Mouse (Mus musculus): ENCODE measurements around the gene Gla. TPM values are rescaled to one million over a fixed set of nuclear protein-coding genes. Genes with fewer than 3 reads are reported as not detected.

The Gla gene
- total RNA-seq, 1 experiment, result 17.2 TPM

- in situ Hi-C loops (cut with MboI; ENCODE audit: low sequenced_read_pairs in 2 of 2, unreplicated experiment in 2 of 2), result no loop called here
- peak overlapping the region; percentile 50; the same call in 1 of the 2 replicates for H3K9ac ChIP-seq (ENCODE audit: insufficient read depth, low read depth, low read length, poor library complexity, severe bottlenecking)
- TF ChIP-seq ZNF384 (IDR thresholded peaks at IDR 0.05; ENCODE audit: low read depth, low read length) (no peak), CHD2 (IDR thresholded peaks at IDR 0.05; ENCODE audit: low read depth, low read length) (no peak), ZC3H11A (IDR thresholded peaks at IDR 0.05; ENCODE audit: borderline replicate concordance, low read depth, low read length) (no peak), HCFC1 (IDR thresholded peaks at IDR 0.05; ENCODE audit: borderline replicate concordance, insufficient read depth, low read length) (no peak), MAFK (IDR thresholded peaks at IDR 0.05; ENCODE audit: insufficient read depth, low read depth, low read length) (no peak)
These were observed 12.7 kb downstream of the Gla start for GRCm38 (mm10) chrX:134588261-134588660.

GRCm38 (mm10) chrX:134586447-134586846, 14.5 kb downstream of the Gla start:
- Histone ChIP-seq H3K4me1 (ENCODE audit: control insufficient read depth in 2 of 2, insufficient read depth in 2 of 2, low read length in 2 of 2, poor library complexity in 1 of 2) (no peaks in the 10 kb centered on the region), H3K27ac (ENCODE audit: insufficient read depth, low read depth, low read length, poor library complexity, severe bottlenecking) (peak overlapping the region; percentile 91; the same call in 1 of the 2 replicates), H3K4me3 (ENCODE audit: insufficient read depth in 1 of 2, low read depth in 1 of 2, low read length in 2 of 2, poor library complexity in 1 of 2, severe bottlenecking in 1 of 2) (peak overlapping the region; percentile 65 to 88), H3K36me3 (ENCODE audit: control insufficient read depth, insufficient read depth, low read length, poor library complexity, severe bottlenecking) (peaks cover 12% of the 10 kb centered on the region), H3K9me3 (ENCODE audit: control insufficient read depth, insufficient read depth, low read depth, low read length) (no peaks in the 10 kb centered on the region), H3K9ac (ENCODE audit: insufficient read depth, low read depth, low read length, poor library complexity, severe bottlenecking) (peak overlapping the region; percentile 92)
- in situ Hi-C loops (cut with MboI; ENCODE audit: low sequenced_read_pairs in 2 of 2, unreplicated experiment in 2 of 2), result no loop called here
- TF ChIP-seq HCFC1 (IDR thresholded peaks at IDR 0.05; ENCODE audit: borderline replicate concordance, insufficient read depth, low read length) (no peak), MAFK (IDR thresholded peaks at IDR 0.05; ENCODE audit: insufficient read depth, low read depth, low read length) (no peak), CHD2 (IDR thresholded peaks at IDR 0.05; ENCODE audit: low read depth, low read length) (no peak), ZC3H11A (IDR thresholded peaks at IDR 0.05; ENCODE audit: borderline replicate concordance, low read depth, low read length) (no peak), ZNF384 (IDR thresholded peaks at IDR 0.05; ENCODE audit: low read depth, low read length) (no peak)
- no peak for DNase-seq (ENCODE audit: low read depth, low spot score)

More at GRCm38 (mm10) chrX:134588261-134588660, 12.7 kb downstream of the Gla start:
- no peak overlapping the region; the same call in 1 of the 2 replicates for H3K27ac ChIP-seq (ENCODE audit: insufficient read depth, low read depth, low read length, poor library complexity, severe bottlenecking)
- no peak for DNase-seq (ENCODE audit: low read depth, low spot score)
- H3K9me3 ChIP-seq (ENCODE audit: control insufficient read depth, insufficient read depth, low read depth, low read length), result no peaks in the 10 kb centered on the region
- H3K4me3 ChIP-seq (ENCODE audit: insufficient read depth in 1 of 2, low read depth in 1 of 2, low read length in 2 of 2, poor library complexity in 1 of 2, severe bottlenecking in 1 of 2), result peak overlapping the region in 1 of 2 experiments; percentile 25; a peak in 1 of 4 replicates
- peaks cover 12% of the 10 kb centered on the region for H3K36me3 ChIP-seq (ENCODE audit: control insufficient read depth, insufficient read depth, low read length, poor library complexity, severe bottlenecking)
- no peaks in the 10 kb centered on the region for H3K4me1 ChIP-seq (ENCODE audit: control insufficient read depth in 2 of 2, insufficient read depth in 2 of 2, low read length in 2 of 2, poor library complexity in 1 of 2)

- TF ChIP-seq HCFC1 (IDR thresholded peaks at IDR 0.05; ENCODE audit: borderline replicate concordance, insufficient read depth, low read length) (peak; percentile 54; the same call in 1 of the 2 replicates), CHD2 (IDR thresholded peaks at IDR 0.05; ENCODE audit: low read depth, low read length) (no peak)
- in situ Hi-C loops (cut with MboI; ENCODE audit: low sequenced_read_pairs in 2 of 2, unreplicated experiment in 2 of 2), result no loop called here
- peak within 1 kb of the TSS; percentile 92 for H3K9ac ChIP-seq (ENCODE audit: insufficient read depth, low read depth, low read length, poor library complexity, severe bottlenecking)
- peak; percentile 88 for DNase-seq (ENCODE audit: low read depth, low spot score)
- no peaks in the 10 kb centered on the region for H3K4me1 ChIP-seq (ENCODE audit: control insufficient read depth in 2 of 2, insufficient read depth in 2 of 2, low read length in 2 of 2, poor library complexity in 1 of 2)
- H3K36me3 ChIP-seq (ENCODE audit: control insufficient read depth, insufficient read depth, low read length, poor library complexity, severe bottlenecking), result peaks cover 12% of the 10 kb centered on the region
- peak within 1 kb of the TSS; percentile 66 to 88 for H3K4me3 ChIP-seq (ENCODE audit: insufficient read depth in 1 of 2, low read depth in 1 of 2, low read length in 2 of 2, poor library complexity in 1 of 2, severe bottlenecking in 1 of 2)
- peak within 1 kb of the TSS; percentile 91 for H3K27ac ChIP-seq (ENCODE audit: insufficient read depth, low read depth, low read length, poor library complexity, severe bottlenecking)
- H3K9me3 ChIP-seq (ENCODE audit: control insufficient read depth, insufficient read depth, low read depth, low read length), result no peaks in the 10 kb centered on the region
These were observed 15.6 kb downstream of the Gla start, which contains the start of gene Rpl36a for GRCm38 (mm10) chrX:134585103-134586002. Gene Rpl36a, plus strand, starts transcription at chrX:134585654.

- H3K36me3 ChIP-seq (ENCODE audit: control insufficient read depth, insufficient read depth, low read length, poor library complexity, severe bottlenecking), result peaks cover 3% of the 10 kb centered on the region
- H3K4me3 ChIP-seq (ENCODE audit: insufficient read depth in 1 of 2, low read depth in 1 of 2, low read length in 2 of 2, poor library complexity in 1 of 2, severe bottlenecking in 1 of 2), result no peak within 1 kb of the TSS
- H3K9me3 ChIP-seq (ENCODE audit: control insufficient read depth, insufficient read depth, low read depth, low read length), result no peaks in the 10 kb centered on the region
- no peaks in the 10 kb centered on the region for H3K4me1 ChIP-seq (ENCODE audit: control insufficient read depth in 2 of 2, insufficient read depth in 2 of 2, low read length in 2 of 2, poor library complexity in 1 of 2)
- TF ChIP-seq HCFC1 (IDR thresholded peaks at IDR 0.05; ENCODE audit: borderline replicate concordance, insufficient read depth, low read length) (no peak), CHD2 (IDR thresholded peaks at IDR 0.05; ENCODE audit: low read depth, low read length) (no peak), MAFK (IDR thresholded peaks at IDR 0.05; ENCODE audit: insufficient read depth, low read depth, low read length) (no peak), ZC3H11A (IDR thresholded peaks at IDR 0.05; ENCODE audit: borderline replicate concordance, low read depth, low read length) (no peak), ZNF384 (IDR thresholded peaks at IDR 0.05; ENCODE audit: low read depth, low read length) (no peak)
- no peak within 1 kb of the TSS for H3K9ac ChIP-seq (ENCODE audit: insufficient read depth, low read depth, low read length, poor library complexity, severe bottlenecking)
- DNase-seq (ENCODE audit: low read depth, low spot score), result no peak
- H3K27ac ChIP-seq (ENCODE audit: insufficient read depth, low read depth, low read length, poor library complexity, severe bottlenecking), result no peak within 1 kb of the TSS
- in situ Hi-C loops (cut with MboI; ENCODE audit: low sequenced_read_pairs in 2 of 2, unreplicated experiment in 2 of 2), result no loop called here
These were observed 17.8 kb downstream of the Gla start, which contains the start of gene Btk for GRCm38 (mm10) chrX:134582888-134583669. Gene Btk, minus strand, starts transcription at chrX:134583570.

Measured in ES-E14 (cell line).